Mouse (Mus musculus) erythroblast, embryonic 14.5 days (primary cell): ENCODE data around the gene Map1b.

Experiments used
- GATA1 ChIP-seq: IDR thresholded peaks from 2 replicates; pipeline ENCODE4 v1.6.1; 2012; ENCODE audit warnings: low read length, inconsistent platforms, mixed read lengths
- TAL1 ChIP-seq: IDR thresholded peaks from 3 replicates; pipeline ENCODE4 v1.6.1; 2012; ENCODE audit warnings: low read length, inconsistent platforms, mixed read lengths

GRCm38 (mm10) chr13:99489998-99490397, 26.3 kb downstream of the Map1b start:
- TF ChIP-seq GATA1 = no peak
- no peak for TF ChIP-seq TAL1
